Mouse (Mus musculus): ENCODE measurements around the gene Rere. TPM values are rescaled to one million over a fixed set of nuclear protein-coding genes. Genes with fewer than 3 reads are reported as not detected.

The Rere gene
- total RNA-seq, 1 experiment = 21.7 TPM

GRCm38 (mm10) chr4:150450081-150450691, 168.7 kb downstream of the Rere start:
- Histone ChIP-seq H3K4me1 (ENCODE audit: control insufficient read depth in 2 of 2, insufficient read depth in 2 of 2, low read length in 2 of 2, poor library complexity in 1 of 2) (peaks cover 14 to 15% of the 10 kb centered on the region in 2 experiments), H3K9me3 (ENCODE audit: control insufficient read depth, insufficient read depth, low read depth, low read length) (no peaks in the 10 kb centered on the region), H3K27ac (ENCODE audit: insufficient read depth, low read depth, low read length, poor library complexity, severe bottlenecking) (no peak overlapping the region), H3K36me3 (ENCODE audit: control insufficient read depth, insufficient read depth, low read length, poor library complexity, severe bottlenecking) (no peaks in the 10 kb centered on the region), H3K4me3 (ENCODE audit: insufficient read depth in 1 of 2, low read depth in 1 of 2, low read length in 2 of 2, poor library complexity in 1 of 2, severe bottlenecking in 1 of 2) (no peak overlapping the region), H3K9ac (ENCODE audit: insufficient read depth, low read depth, low read length, poor library complexity, severe bottlenecking) (no peak overlapping the region)
- TF ChIP-seq CHD2 (IDR thresholded peaks at IDR 0.05; ENCODE audit: low read depth, low read length) = no peak
- TF ChIP-seq ZNF384 (IDR thresholded peaks at IDR 0.05; ENCODE audit: low read depth, low read length) = no peak
- DNase-seq (ENCODE audit: low read depth, low spot score) = no peak
- in situ Hi-C loops (cut with MboI; ENCODE audit: low sequenced_read_pairs in 2 of 2, unreplicated experiment in 2 of 2) = no loop called here

- H3K4me1 ChIP-seq (ENCODE audit: control insufficient read depth in 2 of 2, insufficient read depth in 2 of 2, low read length in 2 of 2, poor library complexity in 1 of 2) = peaks cover 0 to 2% of the 10 kb centered on the region in 2 experiments; a peak in 1 of 4 replicates
Measured at GRCm38 (mm10) chr4:150452155-150452847, 170.9 kb downstream of the Rere start.

GRCm38 (mm10) chr4:150454571-150455306, 173.3 kb downstream of the Rere start:
- H3K36me3 ChIP-seq (ENCODE audit: control insufficient read depth, insufficient read depth, low read length, poor library complexity, severe bottlenecking) = no peaks in the 10 kb centered on the region
- DNase-seq (ENCODE audit: low read depth, low spot score) = no peak
- H3K9ac ChIP-seq (ENCODE audit: insufficient read depth, low read depth, low read length, poor library complexity, severe bottlenecking) = no peak overlapping the region
- no peak for TF ChIP-seq ZC3H11A (IDR thresholded peaks at IDR 0.05; ENCODE audit: borderline replicate concordance, low read depth, low read length)
- TF ChIP-seq HCFC1 (IDR thresholded peaks at IDR 0.05; ENCODE audit: borderline replicate concordance, insufficient read depth, low read length) = no peak
- no peak for TF ChIP-seq MAFK (IDR thresholded peaks at IDR 0.05; ENCODE audit: insufficient read depth, low read depth, low read length)
- TF ChIP-seq ZNF384 (IDR thresholded peaks at IDR 0.05; ENCODE audit: low read depth, low read length) = no peak
- TF ChIP-seq CHD2 (IDR thresholded peaks at IDR 0.05; ENCODE audit: low read depth, low read length) = no peak
- no peak overlapping the region for H3K4me3 ChIP-seq (ENCODE audit: insufficient read depth in 1 of 2, low read depth in 1 of 2, low read length in 2 of 2, poor library complexity in 1 of 2, severe bottlenecking in 1 of 2)
- H3K27ac ChIP-seq (ENCODE audit: insufficient read depth, low read depth, low read length, poor library complexity, severe bottlenecking) = no peak overlapping the region
- in situ Hi-C loops (cut with MboI; ENCODE audit: low sequenced_read_pairs in 2 of 2, unreplicated experiment in 2 of 2) = no loop called here
- H3K4me1 ChIP-seq (ENCODE audit: control insufficient read depth in 2 of 2, insufficient read depth in 2 of 2, low read length in 2 of 2, poor library complexity in 1 of 2) = no peaks in the 10 kb centered on the region
- H3K9me3 ChIP-seq (ENCODE audit: control insufficient read depth, insufficient read depth, low read depth, low read length) = no peaks in the 10 kb centered on the region

More at GRCm38 (mm10) chr4:150452155-150452847, 170.9 kb downstream of the Rere start:
- Histone ChIP-seq H3K4me3 (ENCODE audit: insufficient read depth in 1 of 2, low read depth in 1 of 2, low read length in 2 of 2, poor library complexity in 1 of 2, severe bottlenecking in 1 of 2) (no peak overlapping the region), H3K36me3 (ENCODE audit: control insufficient read depth, insufficient read depth, low read length, poor library complexity, severe bottlenecking) (no peaks in the 10 kb centered on the region), H3K9me3 (ENCODE audit: control insufficient read depth, insufficient read depth, low read depth, low read length) (no peaks in the 10 kb centered on the region), H3K27ac (ENCODE audit: insufficient read depth, low read depth, low read length, poor library complexity, severe bottlenecking) (no peak overlapping the region), H3K9ac (ENCODE audit: insufficient read depth, low read depth, low read length, poor library complexity, severe bottlenecking) (no peak overlapping the region)
- in situ Hi-C loops (cut with MboI; ENCODE audit: low sequenced_read_pairs in 2 of 2, unreplicated experiment in 2 of 2) = no loop called here
- no peak for DNase-seq (ENCODE audit: low read depth, low spot score)
- no peak for TF ChIP-seq ZNF384 (IDR thresholded peaks at IDR 0.05; ENCODE audit: low read depth, low read length)
- no peak for TF ChIP-seq HCFC1 (IDR thresholded peaks at IDR 0.05; ENCODE audit: borderline replicate concordance, insufficient read depth, low read length)
- no peak for TF ChIP-seq CHD2 (IDR thresholded peaks at IDR 0.05; ENCODE audit: low read depth, low read length)
- TF ChIP-seq ZC3H11A (IDR thresholded peaks at IDR 0.05; ENCODE audit: borderline replicate concordance, low read depth, low read length) = no peak
- TF ChIP-seq MAFK (IDR thresholded peaks at IDR 0.05; ENCODE audit: insufficient read depth, low read depth, low read length) = no peak

- H3K9ac ChIP-seq (ENCODE audit: insufficient read depth, low read depth, low read length, poor library complexity, severe bottlenecking) = no peak overlapping the region
- H3K9me3 ChIP-seq (ENCODE audit: control insufficient read depth, insufficient read depth, low read depth, low read length) = no peaks in the 10 kb centered on the region
- no peaks in the 10 kb centered on the region for H3K4me1 ChIP-seq (ENCODE audit: control insufficient read depth in 2 of 2, insufficient read depth in 2 of 2, low read length in 2 of 2, poor library complexity in 1 of 2)
- in situ Hi-C loops (cut with MboI; ENCODE audit: low sequenced_read_pairs in 2 of 2, unreplicated experiment in 2 of 2) = no loop called here
- no peak for DNase-seq (ENCODE audit: low read depth, low spot score)
- H3K36me3 ChIP-seq (ENCODE audit: control insufficient read depth, insufficient read depth, low read length, poor library complexity, severe bottlenecking) = no peaks in the 10 kb centered on the region
- no peak overlapping the region for H3K27ac ChIP-seq (ENCODE audit: insufficient read depth, low read depth, low read length, poor library complexity, severe bottlenecking)
- TF ChIP-seq HCFC1 (IDR thresholded peaks at IDR 0.05; ENCODE audit: borderline replicate concordance, insufficient read depth, low read length) (no peak), ZC3H11A (IDR thresholded peaks at IDR 0.05; ENCODE audit: borderline replicate concordance, low read depth, low read length) (no peak), MAFK (IDR thresholded peaks at IDR 0.05; ENCODE audit: insufficient read depth, low read depth, low read length) (no peak), CHD2 (IDR thresholded peaks at IDR 0.05; ENCODE audit: low read depth, low read length) (no peak), ZNF384 (IDR thresholded peaks at IDR 0.05; ENCODE audit: low read depth, low read length) (no peak)
- no peak overlapping the region for H3K4me3 ChIP-seq (ENCODE audit: insufficient read depth in 1 of 2, low read depth in 1 of 2, low read length in 2 of 2, poor library complexity in 1 of 2, severe bottlenecking in 1 of 2)
Measured at GRCm38 (mm10) chr4:150455750-150456149, 174.3 kb downstream of the Rere start.
